Comparison of ENCODE assay signal across 8 mouse cellular contexts in genomic region chr1:172490261-172490661, GRCm38 (mm10). TPM values are rescaled to one million over a fixed set of nuclear protein-coding genes. Genes with fewer than 3 reads are reported as not detected.
DNase-seq lines count a peak whose midpoint lies in the region; ATAC-seq lines count a peak whose summit lies in the region.

No protein-coding gene starts in this region.

- DNase-seq in adipocyte (ENCODE audit: low spot score), result peak; percentile 77
- DNase-seq in embryo, embryonic 11 days, result peak; percentile 85
- peak; percentile 87 to 89 for DNase-seq in gastrocnemius, postnatal 4 days (ENCODE audit: low spot score in 2 of 2)
- DNase-seq in left cerebral cortex, postnatal 25 days (ENCODE audit: low spot score in 2 of 2), result peak; percentile 86 to 89
- peak; percentile 85 for DNase-seq in mesoderm, embryonic 11.5 days (ENCODE audit: low read depth, low spot score)
- peak; percentile 87 for DNase-seq in right cerebral cortex, postnatal 25 days
- peak; percentile 96 for DNase-seq in urinary bladder, postnatal 25 days (ENCODE audit: low spot score)

- peak overlapping the region; percentile 60 for H3K4me2 ChIP-seq in intestine, embryonic 15.5 days (replicated peaks)

- intact Hi-C loops in left cerebral cortex, postnatal 25 days (cut with DNase I), result loop anchor here (1.0 kb wide), 1 partner anchor 78 kb away; no protein-coding TSS in a partner anchor

- peak overlapping the region; percentile 22; the same call in 1 of the 2 replicates for H3K4me3 ChIP-seq in intestine, embryonic 15.5 days (replicated peaks)

- peak; percentile 60 for ATAC-seq in intestine, embryonic 15.5 days

- peaks cover 8% of the 10 kb centered on the region; the same call in 1 of the 2 replicates for H3K36me3 ChIP-seq in intestine, embryonic 15.5 days

- H3K9me3 ChIP-seq in intestine, embryonic 15.5 days, result no peaks in the 10 kb centered on the region

- no peaks in the 10 kb centered on the region for H3K27me3 ChIP-seq in intestine, embryonic 15.5 days (replicated peaks)

- peak overlapping the region; percentile 13; the same call in 1 of the 2 replicates for H3K27ac ChIP-seq in intestine, embryonic 15.5 days

- H3K4me1 ChIP-seq in intestine, embryonic 15.5 days (replicated peaks), result peaks cover 46% of the 10 kb centered on the region

- 14% methylated on average over 10 of the region's 10 CpGs for WGBS in intestine, embryonic 15.5 days

- H3K9ac ChIP-seq in intestine, embryonic 15.5 days, result no peak overlapping the region

RNA-seq across cellular contexts. Expression of gene Igsf9, which starts 8.7 kb away (rescaled TPM):
- total RNA-seq in gastrocnemius, postnatal 4 days (2021), result 1 to 10 TPM; 1.7 to 2.3 TPM
- polyA plus RNA-seq in intestine, embryonic 15.5 days (2015; fragmentation: Nextera tagmentation; extraction: Ambion mirVana), result 68.7 and 77.8 TPM in 2 replicates
- total RNA-seq in left cerebral cortex, postnatal 25 days (2021), result 10 to 100 TPM in 1 of 2 experiments, 1 to 10 TPM in 1; 8.7 to 11.1 TPM

RNA-seq across cellular contexts. Expression of gene Tagln2, which starts 9.6 kb away (rescaled TPM):
- 100 to 1,000 TPM; 146 to 158 TPM for total RNA-seq in gastrocnemius, postnatal 4 days (2021)
- polyA plus RNA-seq in intestine, embryonic 15.5 days (2015; fragmentation: Nextera tagmentation; extraction: Ambion mirVana), result 388 and 395 TPM in 2 replicates
- 10 to 100 TPM in 1 of 2 experiments, 1 to 10 TPM in 1; 10.0 to 10.8 TPM for total RNA-seq in left cerebral cortex, postnatal 25 days (2021)

RNA-seq across cellular contexts. Expression of gene Slamf9, which starts 15.1 kb away (rescaled TPM):
- under 1 TPM; 0.47 to 0.56 TPM for total RNA-seq in gastrocnemius, postnatal 4 days (2021)
- polyA plus RNA-seq in intestine, embryonic 15.5 days (2015; fragmentation: Nextera tagmentation; extraction: Ambion mirVana), result 2.2 and 2.5 TPM in 2 replicates
- under 1 TPM; 0.41 to 0.46 TPM for total RNA-seq in left cerebral cortex, postnatal 25 days (2021)

RNA-seq across cellular contexts. Expression of gene Cfap45, which starts 30.3 kb away (rescaled TPM):
- 1 to 10 TPM; 1.3 to 1.8 TPM for total RNA-seq in gastrocnemius, postnatal 4 days (2021)
- polyA plus RNA-seq in intestine, embryonic 15.5 days (2015; fragmentation: Nextera tagmentation; extraction: Ambion mirVana), result 1.1 and 1.2 TPM in 2 replicates
- total RNA-seq in left cerebral cortex, postnatal 25 days (2021), result 1 to 10 TPM; 3.7 to 4.5 TPM

Comparison
In these comparisons a context has a peak if more than half of its experiments do, and no peak if none do; other contexts are left out.
1. Peak in every context shown above with its lines: DNase-seq, ATAC-seq, H3K4me3 ChIP-seq and H3K27ac ChIP-seq.
2. RNA of gene Tagln2, which starts 9.6 kb away (total RNA-seq): 146 to 158 TPM in gastrocnemius, postnatal 4 days; 10.0 to 10.8 TPM in left cerebral cortex, postnatal 25 days; every median in the first group is over 10 times any median in the second.